Mouse (Mus musculus): Measurements from ENCODE around the gene Lingo2.

- TF ChIP-seq CTCF (IDR thresholded peaks at IDR 0.05; ENCODE audit: low read depth, low read length) = no peak
- TF ChIP-seq POLR2A (IDR thresholded peaks at IDR 0.05; ENCODE audit: extremely low read depth, insufficient read depth, low read length) = no peak
These were observed 1248.9 kb downstream of the Lingo2 start for GRCm38 (mm10) chr4:35702661-35703060.

Data from liver, adult 2 months (tissue).